Mouse (Mus musculus): ENCODE measurements around the gene Cops9. TPM values are rescaled to one million over a fixed set of nuclear protein-coding genes. Genes with fewer than 3 reads are reported as not detected.

The Cops9 gene
- total and polyA plus RNA-seq, 3 experiments: 130 to 435 (median 153) TPM

- Histone ChIP-seq H3K9me3 (replicated peaks) (no peaks in the 10 kb centered on the region), H3K36me3 (replicated peaks) (no peaks in the 10 kb centered on the region), H3K4me1 (ENCODE audit: insufficient read depth, low read depth, low read length) (no peaks in the 10 kb centered on the region), H3K27me3 (ENCODE audit: insufficient read depth, low read length) (peaks cover 13% of the 10 kb centered on the region), H3K4me3 (ENCODE audit: low read depth, low read length) (no peak overlapping the region)
- ATAC-seq (ENCODE audit: extremely low read depth, insufficient number of reproducible peaks, low FRiP score, poor library complexity, severe bottlenecking) (no peak), DNase-seq (ENCODE audit: low spot score) (no peak)
- no peak for TF ChIP-seq POLR2AphosphoS5 (IDR thresholded peaks at IDR 0.05; ENCODE audit: insufficient replicate concordance, low read depth, low read length)
- TF ChIP-seq GATA1 (IDR thresholded peaks at IDR 0.05; ENCODE audit: borderline replicate concordance, low read length): no peak
- TF ChIP-seq CTCF (IDR thresholded peaks at IDR 0.05; ENCODE audit: low read depth, low read length): no peak
- TF ChIP-seq TAL1 (conservative IDR thresholded peaks at IDR 0.05; ENCODE audit: low read depth, low read length): no peak
- no peak for TF ChIP-seq GATA2 (IDR thresholded peaks at IDR 0.05; ENCODE audit: borderline replicate concordance, low read depth, low read length)
Measured at GRCm38 (mm10) chr1:92628227-92628626, 13.6 kb downstream of the Cops9 start.

DNA sequence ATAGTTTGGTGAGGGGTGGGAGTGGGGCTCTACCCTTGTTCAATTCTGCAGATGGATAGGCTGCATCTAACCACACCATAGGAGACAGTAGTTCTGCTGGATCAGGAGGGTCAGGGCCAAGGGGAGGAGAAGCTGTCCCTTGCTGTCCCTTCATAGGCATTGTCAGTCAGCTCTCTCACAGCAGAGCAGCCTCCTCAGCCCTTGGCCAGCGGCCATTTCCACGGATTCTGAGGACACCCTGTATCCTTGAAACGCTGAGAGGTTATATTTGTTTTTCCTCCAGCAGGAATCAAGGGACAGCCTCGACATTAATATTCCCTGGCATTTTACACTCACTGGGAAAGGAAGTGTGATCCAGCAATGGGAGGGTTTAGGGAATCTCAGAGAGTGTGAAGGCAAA is 23.4 kb downstream of the Cops9 start:
- ATAC-seq (ENCODE audit: extremely low read depth, insufficient number of reproducible peaks, low FRiP score, poor library complexity, severe bottlenecking) (no peak), DNase-seq (ENCODE audit: low spot score) (no peak)
- Histone ChIP-seq H3K9me3 (replicated peaks) (no peaks in the 10 kb centered on the region), H3K4me1 (ENCODE audit: insufficient read depth, low read depth, low read length) (no peaks in the 10 kb centered on the region; the same call in 1 of the 2 replicates), H3K36me3 (replicated peaks) (no peaks in the 10 kb centered on the region), H3K27me3 (ENCODE audit: insufficient read depth, low read length) (peaks cover 26% of the 10 kb centered on the region), H3K4me3 (ENCODE audit: low read depth, low read length) (no peak overlapping the region)
- TF ChIP-seq CTCF (IDR thresholded peaks at IDR 0.05; ENCODE audit: low read depth, low read length) (no peak), TAL1 (conservative IDR thresholded peaks at IDR 0.05; ENCODE audit: low read depth, low read length) (no peak), GATA1 (IDR thresholded peaks at IDR 0.05; ENCODE audit: borderline replicate concordance, low read length) (no peak), GATA2 (IDR thresholded peaks at IDR 0.05; ENCODE audit: borderline replicate concordance, low read depth, low read length) (no peak), POLR2AphosphoS5 (IDR thresholded peaks at IDR 0.05; ENCODE audit: insufficient replicate concordance, low read depth, low read length) (no peak)

- Histone ChIP-seq H3K9me3 (replicated peaks) (no peaks in the 10 kb centered on the region), H3K4me1 (ENCODE audit: insufficient read depth, low read depth, low read length) (no peaks in the 10 kb centered on the region; the same call in 1 of the 2 replicates), H3K36me3 (replicated peaks) (no peaks in the 10 kb centered on the region), H3K27me3 (ENCODE audit: insufficient read depth, low read length) (peaks cover 26% of the 10 kb centered on the region), H3K4me3 (ENCODE audit: low read depth, low read length) (no peak within 1 kb of the TSS)
- DNase-seq (ENCODE audit: low spot score) (no peak), ATAC-seq (ENCODE audit: extremely low read depth, insufficient number of reproducible peaks, low FRiP score, poor library complexity, severe bottlenecking) (no peak)
- TF ChIP-seq CTCF (IDR thresholded peaks at IDR 0.05; ENCODE audit: low read depth, low read length): no peak
- no peak for TF ChIP-seq TAL1 (conservative IDR thresholded peaks at IDR 0.05; ENCODE audit: low read depth, low read length)
- TF ChIP-seq POLR2AphosphoS5 (IDR thresholded peaks at IDR 0.05; ENCODE audit: insufficient replicate concordance, low read depth, low read length): no peak
- no peak for TF ChIP-seq GATA2 (IDR thresholded peaks at IDR 0.05; ENCODE audit: borderline replicate concordance, low read depth, low read length)
- no peak for TF ChIP-seq GATA1 (IDR thresholded peaks at IDR 0.05; ENCODE audit: borderline replicate concordance, low read length)
Measured at GRCm38 (mm10) chr1:92617488-92617887, 24.3 kb downstream of the Cops9 start, which contains the start of gene Olfr12. TSS of gene Olfr12 (plus strand) at chr1:92617788.

DNA sequence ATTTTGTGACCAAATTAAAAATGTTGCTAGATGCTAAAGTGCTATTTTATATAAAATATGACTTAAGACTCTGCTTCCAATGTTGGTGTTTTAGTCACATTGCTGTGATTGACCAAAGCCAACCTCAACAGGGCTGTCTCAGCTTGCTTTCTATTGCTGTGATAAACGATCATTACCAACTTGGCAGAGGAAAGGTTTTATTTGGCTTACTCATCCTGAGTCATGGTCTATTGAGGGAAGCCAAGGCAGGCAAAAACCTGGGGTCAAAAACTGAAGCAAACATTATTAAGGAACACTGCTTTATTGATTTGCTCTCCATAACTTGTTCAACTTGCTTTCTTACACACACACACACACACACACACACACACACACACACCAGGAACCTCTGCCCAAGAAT is 25.7 kb downstream of the Cops9 start:
- DNase-seq (ENCODE audit: low spot score) (no peak), ATAC-seq (ENCODE audit: extremely low read depth, insufficient number of reproducible peaks, low FRiP score, poor library complexity, severe bottlenecking) (no peak)
- H3K27me3 ChIP-seq (ENCODE audit: insufficient read depth, low read length): peaks cover 26% of the 10 kb centered on the region
- no peak for TF ChIP-seq GATA1 (IDR thresholded peaks at IDR 0.05; ENCODE audit: borderline replicate concordance, low read length)
- no peak for TF ChIP-seq POLR2AphosphoS5 (IDR thresholded peaks at IDR 0.05; ENCODE audit: insufficient replicate concordance, low read depth, low read length)
- TF ChIP-seq CTCF (IDR thresholded peaks at IDR 0.05; ENCODE audit: low read depth, low read length): no peak
- no peak for TF ChIP-seq TAL1 (conservative IDR thresholded peaks at IDR 0.05; ENCODE audit: low read depth, low read length)
- no peak for TF ChIP-seq GATA2 (IDR thresholded peaks at IDR 0.05; ENCODE audit: borderline replicate concordance, low read depth, low read length)
- no peaks in the 10 kb centered on the region for H3K36me3 ChIP-seq (replicated peaks)
- H3K4me1 ChIP-seq (ENCODE audit: insufficient read depth, low read depth, low read length): no peaks in the 10 kb centered on the region
- no peak overlapping the region for H3K4me3 ChIP-seq (ENCODE audit: low read depth, low read length)
- no peaks in the 10 kb centered on the region for H3K9me3 ChIP-seq (replicated peaks)

- ATAC-seq (ENCODE audit: extremely low read depth, insufficient number of reproducible peaks, low FRiP score, poor library complexity, severe bottlenecking): no peak
- Histone ChIP-seq H3K27me3 (ENCODE audit: insufficient read depth, low read length) (peaks cover 20% of the 10 kb centered on the region), H3K36me3 (replicated peaks) (no peaks in the 10 kb centered on the region), H3K4me3 (ENCODE audit: low read depth, low read length) (no peak overlapping the region), H3K4me1 (ENCODE audit: insufficient read depth, low read depth, low read length) (no peaks in the 10 kb centered on the region), H3K9me3 (replicated peaks) (no peaks in the 10 kb centered on the region)
- TF ChIP-seq GATA2 (IDR thresholded peaks at IDR 0.05; ENCODE audit: borderline replicate concordance, low read depth, low read length) (no peak), CTCF (IDR thresholded peaks at IDR 0.05; ENCODE audit: low read depth, low read length) (no peak), GATA1 (IDR thresholded peaks at IDR 0.05; ENCODE audit: borderline replicate concordance, low read length) (no peak), POLR2AphosphoS5 (IDR thresholded peaks at IDR 0.05; ENCODE audit: insufficient replicate concordance, low read depth, low read length) (no peak), TAL1 (conservative IDR thresholded peaks at IDR 0.05; ENCODE audit: low read depth, low read length) (no peak)
- DNase-seq (ENCODE audit: low spot score): no peak
Measured at GRCm38 (mm10) chr1:92614516-92614915, 27.3 kb downstream of the Cops9 start.

- TF ChIP-seq GATA2 (IDR thresholded peaks at IDR 0.05; ENCODE audit: borderline replicate concordance, low read depth, low read length) (no peak), TAL1 (conservative IDR thresholded peaks at IDR 0.05; ENCODE audit: low read depth, low read length) (no peak), POLR2AphosphoS5 (IDR thresholded peaks at IDR 0.05; ENCODE audit: insufficient replicate concordance, low read depth, low read length) (no peak), GATA1 (IDR thresholded peaks at IDR 0.05; ENCODE audit: borderline replicate concordance, low read length) (no peak), CTCF (IDR thresholded peaks at IDR 0.05; ENCODE audit: low read depth, low read length) (no peak)
- H3K36me3 ChIP-seq (replicated peaks): no peaks in the 10 kb centered on the region
- H3K27me3 ChIP-seq (ENCODE audit: insufficient read depth, low read length): peaks cover 9% of the 10 kb centered on the region
- DNase-seq (ENCODE audit: low spot score) (no peak), ATAC-seq (ENCODE audit: extremely low read depth, insufficient number of reproducible peaks, low FRiP score, poor library complexity, severe bottlenecking) (no peak)
- H3K4me1 ChIP-seq (ENCODE audit: insufficient read depth, low read depth, low read length): no peaks in the 10 kb centered on the region
- H3K4me3 ChIP-seq (ENCODE audit: low read depth, low read length): no peak overlapping the region
- H3K9me3 ChIP-seq (replicated peaks): no peaks in the 10 kb centered on the region
Measured at GRCm38 (mm10) chr1:92613175-92613574, 28.6 kb downstream of the Cops9 start.

Data from G1E (cell line).